Mouse (Mus musculus): ENCODE data around the gene Gm9195. TPM values are rescaled to one million over a fixed set of nuclear protein-coding genes. Genes with fewer than 3 reads are reported as not detected.

The Gm9195 gene
- not detected for total RNA-seq (2022)

- DNase-seq (ENCODE audit: low spot score in 2 of 2), result no peak
Observed at GRCm38 (mm10) chr14:72491738-72492137, at the start of gene Gm9195. TSS of gene Gm9195 (minus strand) at chr14:72491838.

- no peak for DNase-seq (ENCODE audit: low spot score in 2 of 2)
Observed at GRCm38 (mm10) chr14:72536392-72537017, 44.9 kb upstream of the Gm9195 start.

- DNase-seq (ENCODE audit: low spot score in 2 of 2), result no peak
Observed at GRCm38 (mm10) chr14:72533862-72534261, 42.2 kb upstream of the Gm9195 start.

- no peak for DNase-seq (ENCODE audit: low spot score in 2 of 2)
Observed at GRCm38 (mm10) chr14:72532028-72532917, 40.6 kb upstream of the Gm9195 start.

GRCm38 (mm10) chr14:72527126-72527525 lies 35.5 kb upstream of the Gm9195 start:
- no peak for DNase-seq (ENCODE audit: low spot score in 2 of 2)

- no peak for DNase-seq (ENCODE audit: low spot score in 2 of 2)
Observed at GRCm38 (mm10) chr14:72519561-72519960, 27.9 kb upstream of the Gm9195 start.

GRCm38 (mm10) chr14:72518786-72519185 lies 27.1 kb upstream of the Gm9195 start:
- no peak for DNase-seq (ENCODE audit: low spot score in 2 of 2)

- peak in 1 of 2 experiments; percentile 37 for DNase-seq (ENCODE audit: low spot score in 2 of 2)
Observed at GRCm38 (mm10) chr14:72516376-72516775, 24.7 kb upstream of the Gm9195 start.

- DNase-seq (ENCODE audit: low spot score in 2 of 2), result no peak
Observed at GRCm38 (mm10) chr14:72506723-72507420, 15.2 kb upstream of the Gm9195 start.

GRCm38 (mm10) chr14:72506018-72506722 lies 14.5 kb upstream of the Gm9195 start:
- no peak for DNase-seq (ENCODE audit: low spot score in 2 of 2)

- DNase-seq (ENCODE audit: low spot score in 2 of 2), result no peak
Observed at GRCm38 (mm10) chr14:72504985-72505384, 13.3 kb upstream of the Gm9195 start.

- no peak for DNase-seq (ENCODE audit: low spot score in 2 of 2)
Observed at GRCm38 (mm10) chr14:72503241-72503640, 11.6 kb upstream of the Gm9195 start.

GRCm38 (mm10) chr14:72493775-72494174 lies 2.1 kb upstream of the Gm9195 start:
- no peak for DNase-seq (ENCODE audit: low spot score in 2 of 2)

GRCm38 (mm10) chr14:72490367-72490766 lies 1.3 kb downstream of the Gm9195 start:
- DNase-seq (ENCODE audit: low spot score in 2 of 2), result peak; percentile 12 to 19

GRCm38 (mm10) chr14:72474501-72474900 lies 17.1 kb downstream of the Gm9195 start:
- DNase-seq (ENCODE audit: low spot score in 2 of 2), result no peak

- DNase-seq (ENCODE audit: low spot score in 2 of 2), result no peak
Observed at GRCm38 (mm10) chr14:72468429-72468828, 23.2 kb downstream of the Gm9195 start.

GRCm38 (mm10) chr14:72466384-72466783 lies 25.3 kb downstream of the Gm9195 start:
- no peak for DNase-seq (ENCODE audit: low spot score in 2 of 2)

- no peak for DNase-seq (ENCODE audit: low spot score in 2 of 2)
Observed at GRCm38 (mm10) chr14:72461591-72461990, 30.0 kb downstream of the Gm9195 start.

- no peak for DNase-seq (ENCODE audit: low spot score in 2 of 2)
Observed at GRCm38 (mm10) chr14:72460291-72460690, 31.3 kb downstream of the Gm9195 start.

GRCm38 (mm10) chr14:72458930-72459329 lies 32.7 kb downstream of the Gm9195 start:
- no peak for DNase-seq (ENCODE audit: low spot score in 2 of 2)
